In the genomic region with DNA sequence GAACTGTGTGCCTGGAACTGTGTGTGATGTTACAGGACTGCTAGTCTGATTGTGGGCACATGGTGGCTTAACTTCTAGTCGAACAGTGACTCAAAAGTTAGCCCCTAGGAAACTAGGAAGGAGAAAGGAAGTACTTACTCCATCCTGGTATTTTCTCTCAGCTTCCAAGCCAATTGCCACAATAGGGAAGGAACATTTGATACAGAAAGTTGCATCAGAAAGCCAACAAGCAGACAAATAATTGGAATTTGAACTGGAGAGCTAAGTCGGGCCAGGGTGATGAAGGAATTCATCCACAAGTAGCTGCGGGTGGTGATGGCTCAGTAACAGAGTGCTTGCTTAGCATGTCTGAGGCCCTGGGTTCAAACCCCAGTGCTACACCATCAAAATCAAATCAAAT, we compare ENCODE assay signal across 28 mouse cellular contexts. TPM values are rescaled to one million over a fixed set of nuclear protein-coding genes. Genes with fewer than 3 reads are reported as not detected.
A peak's percentile ranks its signal among the peaks of the same experiment; 100 is the strongest.
DNase-seq lines count a peak whose midpoint lies in the region; TF ChIP-seq lines count a peak whose summit lies in the region.
"Had no signal": no experiment of that assay in that cellular context is flagged by ENCODE, and none has a peak within 500 bp of the region (broad histone marks: within the 10 kb centered on the region; RNA-seq: fewer than 3 reads in every experiment).

No protein-coding gene starts in this region.

- 80% methylated on average over 3 of the region's 3 CpGs for WGBS in heart, embryonic 10.5 days
- WGBS in heart, adult 2 months: 74% methylated on average over 3 of the region's 3 CpGs

- H3K9ac ChIP-seq in heart, adult 2 months (ENCODE audit: low read depth, low read length): no peak overlapping the region
- H3K9ac ChIP-seq: embryonic facial prominence, embryonic 12.5 days; embryonic facial prominence, embryonic 15.5 days; forebrain, embryonic 12.5 days; forebrain, embryonic 15.5 days; heart, embryonic 13.5 days; hindbrain, embryonic 12.5 days; hindbrain, embryonic 15.5 days; intestine, embryonic 15.5 days had no signal

- no peak overlapping the region for H3K4me2 ChIP-seq in myocyte (ENCODE audit: low read depth)
- H3K4me2 ChIP-seq: embryonic facial prominence, embryonic 12.5 days; embryonic facial prominence, embryonic 15.5 days; forebrain, embryonic 12.5 days; forebrain, embryonic 15.5 days; heart, embryonic 13.5 days; hindbrain, embryonic 12.5 days; hindbrain, embryonic 15.5 days; intestine, embryonic 15.5 days had no signal

- H3K27me3 ChIP-seq in heart, embryonic 10.5 days (ENCODE audit: insufficient read depth, poor library complexity, severe bottlenecking): no peaks in the 10 kb centered on the region
- no peaks in the 10 kb centered on the region; the same call in 1 of the 2 replicates for H3K27me3 ChIP-seq in heart, adult 2 months (ENCODE audit: control insufficient read depth, insufficient read depth, low read length)
- no peaks in the 10 kb centered on the region for H3K27me3 ChIP-seq in myocyte (ENCODE audit: control insufficient read depth, insufficient read depth, insufficient read length)
- H3K27me3 ChIP-seq: CH12.LX; embryonic facial prominence, embryonic 12.5 days; embryonic facial prominence, embryonic 15.5 days; forebrain, embryonic 12.5 days; forebrain, embryonic 15.5 days; heart, embryonic 13.5 days; hindbrain, embryonic 12.5 days; hindbrain, embryonic 15.5 days; intestine, embryonic 15.5 days had no signal

- no peak for TF ChIP-seq EP300 in heart, adult 2 months (IDR thresholded peaks at IDR 0.05; ENCODE audit: insufficient read depth, low read depth, low read length)

- DNase-seq in heart, embryonic 10.5 days (ENCODE audit: low spot score): peak; percentile 42
- no peak for DNase-seq in heart, adult 2 months
- peak; percentile 24 for DNase-seq in lung, postnatal 10 days
- DNase-seq in lung, postnatal 25 days (ENCODE audit: low spot score): no peak
- DNase-seq in adipocyte (ENCODE audit: low spot score): peak; percentile 72
- DNase-seq in c-Kit-positive CD71-positive TER-119-positive erythroid progenitor cells, embryonic 14.5 days (ENCODE audit: low spot score): no peak
- DNase-seq: adrenal gland, adult 8-10 months; adrenal gland, postnatal 25 days; B cell, adult 2 months; cerebellum, adult 11 months; cerebellum, adult 2 months; cerebellum, adult 9-11 months; cerebellum, postnatal 25 days; gastrocnemius, postnatal 10 days; gastrocnemius, postnatal 36 days; heart, postnatal 14 days had no signal

- no peaks in the 10 kb centered on the region for H3K36me3 ChIP-seq in heart, embryonic 10.5 days
- H3K36me3 ChIP-seq in heart, adult 2 months (ENCODE audit: control insufficient read depth, insufficient read depth, low read length): peaks cover 4% of the 10 kb centered on the region
- no peaks in the 10 kb centered on the region for H3K36me3 ChIP-seq in myocyte (ENCODE audit: control insufficient read depth, insufficient read depth)
- H3K36me3 ChIP-seq: embryonic facial prominence, embryonic 12.5 days; embryonic facial prominence, embryonic 15.5 days; forebrain, embryonic 12.5 days; forebrain, embryonic 15.5 days; G1E; heart, embryonic 13.5 days; hindbrain, embryonic 12.5 days; hindbrain, embryonic 15.5 days; intestine, embryonic 15.5 days had no signal

- no peak for TF ChIP-seq CTCF in heart, adult 2 months (IDR thresholded peaks at IDR 0.05)

- no peaks in the 10 kb centered on the region for H3K9me3 ChIP-seq in heart, embryonic 10.5 days
- H3K9me3 ChIP-seq: embryonic facial prominence, embryonic 12.5 days; embryonic facial prominence, embryonic 15.5 days; forebrain, embryonic 12.5 days; forebrain, embryonic 15.5 days; G1E; heart, embryonic 13.5 days; hindbrain, embryonic 12.5 days; hindbrain, embryonic 15.5 days; intestine, embryonic 15.5 days had no signal

- no peak overlapping the region for H3ac ChIP-seq in myocyte (ENCODE audit: control insufficient read depth, insufficient read length)

- H3K4me3 ChIP-seq in heart, embryonic 10.5 days: no peak overlapping the region
- no peak overlapping the region for H3K4me3 ChIP-seq in heart, adult 2 months
- H3K4me3 ChIP-seq in myocyte: no peak overlapping the region
- H3K4me3 ChIP-seq: embryonic facial prominence, embryonic 12.5 days; embryonic facial prominence, embryonic 15.5 days; erythroblast, embryonic 14.5 days; forebrain, embryonic 12.5 days; forebrain, embryonic 15.5 days; heart, embryonic 13.5 days; hindbrain, embryonic 12.5 days; hindbrain, embryonic 15.5 days; intestine, embryonic 15.5 days had no signal

- no peaks in the 10 kb centered on the region for H3K79me2 ChIP-seq in heart, adult 2 months (replicated peaks; ENCODE audit: control insufficient read depth, insufficient read depth, low read length)
- no peaks in the 10 kb centered on the region for H3K79me2 ChIP-seq in myocyte (ENCODE audit: control insufficient read depth, insufficient read depth)

- no peak for TF ChIP-seq POLR2A in heart, adult 2 months (IDR thresholded peaks at IDR 0.05; ENCODE audit: insufficient read depth, low read depth, low read length)
- no peak for TF ChIP-seq POLR2A in myocyte (IDR thresholded peaks at IDR 0.05; ENCODE audit: insufficient read length, low read depth)

- H3K27ac ChIP-seq in heart, embryonic 10.5 days: peak overlapping the region; percentile 13; the same call in 1 of the 2 replicates
- H3K27ac ChIP-seq in heart, adult 2 months: no peak overlapping the region
- H3K27ac ChIP-seq: embryonic facial prominence, embryonic 12.5 days; embryonic facial prominence, embryonic 15.5 days; forebrain, embryonic 12.5 days; forebrain, embryonic 15.5 days; heart, embryonic 13.5 days; hindbrain, embryonic 12.5 days; hindbrain, embryonic 15.5 days; intestine, embryonic 15.5 days had no signal

- peaks cover 36% of the 10 kb centered on the region for H3K4me1 ChIP-seq in heart, embryonic 10.5 days
- H3K4me1 ChIP-seq in heart, adult 2 months (ENCODE audit: control insufficient read depth, insufficient read depth, low read length): peaks cover 6% of the 10 kb centered on the region
- H3K4me1 ChIP-seq: forebrain, embryonic 12.5 days; hindbrain, embryonic 12.5 days; hindbrain, embryonic 15.5 days had no signal

- intact Hi-C loops in heart, adult 2 months (cut with DNase I): no loop called here

TF ChIP-seq in myocyte, 11 proteins besides CTCF, POLR2A, EP300 and RAD21:
- TF ChIP-seq TCF12 (IDR thresholded peaks at IDR 0.05; ENCODE audit: insufficient read depth, poor library complexity, severe bottlenecking): no peak
- TF ChIP-seq CEBPB (IDR thresholded peaks at IDR 0.05; ENCODE audit: insufficient read depth, poor library complexity, severe bottlenecking): peak; percentile 27; the same call in 1 of the 2 replicates
- TF ChIP-seq SRF (IDR thresholded peaks at IDR 0.05; ENCODE audit: control insufficient read depth, insufficient read length, low read depth): no peak
- no peak for TF ChIP-seq POLR2AphosphoS2 (IDR thresholded peaks at IDR 0.05; ENCODE audit: insufficient read length, low read depth)
- TF ChIP-seq MYOD1 (IDR thresholded peaks at IDR 0.05; ENCODE audit: control insufficient read depth in 1 of 3, insufficient read length in 2 of 3, low read depth in 2 of 3): no peak
- TF ChIP-seq MYOG (IDR thresholded peaks at IDR 0.05; ENCODE audit: control insufficient read depth in 1 of 3, insufficient read depth in 1 of 3, insufficient read length in 2 of 3, low read depth in 2 of 3): no peak
- TF ChIP-seq E2F4 (IDR thresholded peaks at IDR 0.05; ENCODE audit: insufficient read depth): no peak
- no peak for TF ChIP-seq REST (IDR thresholded peaks at IDR 0.05; ENCODE audit: insufficient read depth, insufficient read length)

RNA-seq across cellular contexts. Expression of a gene that starts 30.1 kb away (rescaled TPM):
- 24.4 and 37.9 TPM in 2 replicates for polyA plus RNA-seq in heart, embryonic 10.5 days (2016; fragmentation: Nextera tagmentation; extraction: Ambion mirVana)
- total RNA-seq in heart, adult 2 months (2021): 100 to 1,000 TPM; 100 to 104 TPM
- polyA plus RNA-seq in heart, adult 2 months (2012; rRNA removed): 30.2 and 65.1 TPM in 2 replicates
- polyA plus RNA-seq in myocyte (2012; fragmentation: generic; extraction: Trizol): 27.2 TPM
- polyA plus RNA-seq: erythroblast, embryonic 14.5 days had no signal

Comparison
In these comparisons a context has a peak if more than half of its experiments do, and no peak if none do; other contexts are left out.
1. DNase-seq: peak in heart, embryonic 10.5 days (single experiment), lung, postnatal 10 days (single experiment) and adipocyte (single experiment); none in heart, adult 2 months (0 of 2), lung, postnatal 25 days (single experiment) and c-Kit-positive CD71-positive TER-119-positive erythroid progenitor cells, embryonic 14.5 days (single experiment).